Mouse (Mus musculus) heart, adult 2 months (tissue): ENCODE measurements around the gene Gm45208. TPM values are rescaled to one million over a fixed set of nuclear protein-coding genes. Genes with fewer than 3 reads are reported as not detected.
A peak's percentile ranks its signal among the peaks of the same experiment; 100 is the strongest.
"Not testable (repeated sequence)": the region's sequence is repeated elsewhere in the genome, so short reads cannot be mapped to it uniquely, and the experiment has no call there.

Source experiments
- DNase-seq, 2 experiments: peaks; one replicate each; pipeline ENCODE4 v3.0.0; 2021
- H3K27ac ChIP-seq: fragments of 200-600 bp; 2 replicates; pipeline ENCODE4 v1.8.1; 2022
- H3K27me3 ChIP-seq: fragments of 200-500 bp; 2 replicates; pipeline ENCODE4 v1.6.1; 2012; ENCODE audit warnings: mild to moderate bottlenecking, low read length, inconsistent platforms, mixed read lengths; ENCODE audit not compliant: control insufficient read depth, insufficient read depth
- H3K36me3 ChIP-seq: fragments of 200-500 bp; 2 replicates; pipeline ENCODE4 v1.6.1; 2012; ENCODE audit warnings: low read length, inconsistent platforms; ENCODE audit not compliant: control insufficient read depth, insufficient read depth
- H3K4me1 ChIP-seq: fragments of 200-500 bp; 2 replicates; pipeline ENCODE4 v1.6.1; 2011; ENCODE audit warnings: low read length; ENCODE audit not compliant: control insufficient read depth, insufficient read depth
- H3K4me3 ChIP-seq: fragments of 200-600 bp; 2 replicates; pipeline ENCODE4 v1.8.1; 2022
- H3K79me2 ChIP-seq: fragments of 200-500 bp; replicated peaks from 2 replicates; pipeline ENCODE4 v1.6.1; 2012; ENCODE audit warnings: mild to moderate bottlenecking, inconsistent platforms, low read length, moderate library complexity, mixed read lengths; ENCODE audit not compliant: control insufficient read depth, insufficient read depth
- H3K9ac ChIP-seq: fragments of 200-500 bp; 2 replicates; pipeline ENCODE4 v1.6.1; 2012; ENCODE audit warnings: low read depth, mild to moderate bottlenecking, control low read depth, inconsistent platforms, low read length, mixed read lengths
- CTCF ChIP-seq: fragments of 200-600 bp; IDR thresholded peaks from 2 replicates; pipeline ENCODE4 v1.8.1; 2022; ENCODE audit warnings: antibody characterized with exemption, mild to moderate bottlenecking, moderate library complexity
- EP300 ChIP-seq: fragments of 200-500 bp; IDR thresholded peaks from 2 replicates; pipeline ENCODE4 v1.6.1; 2011; ENCODE audit warnings: low read depth, low read length, control low read depth; ENCODE audit not compliant: insufficient read depth
- POLR2A ChIP-seq: fragments of 200-500 bp; IDR thresholded peaks from 2 replicates; pipeline ENCODE4 v1.6.1; 2011; ENCODE audit warnings: mild to moderate bottlenecking, low read depth, low read length, control low read depth; ENCODE audit not compliant: insufficient read depth
- WGBS: fragments of 180-500 bp; shearing (Covaris S2); methylation state at CpG from one replicate; pipeline ENCODE4 v1.1.7; 2018; 5-methylcytosine and 5-hydroxymethylcytosine counted together
- intact Hi-C: fragments of 180-260 bp; cut with DNase I; formaldehyde crosslinking; loops from one replicate; pipeline ENCODE4 v1.15.1; 2025
- polyA plus RNA-seq: library from polyadenylated mRNA; depleted of rRNA; stranded (reverse); fragments of >200 nt; gene quantifications from 2 replicates; pipeline ENCODE4 v1.2.3, GENCODE M21; 2012
- total RNA-seq, 2 experiments: library from RNA; stranded (reverse); gene quantifications; 2 replicates each; pipeline ENCODE4 v1.2.3; 2021

The Gm45208 gene
- total and polyA plus RNA-seq, 3 experiments, result 0.21 to 0.94 TPM; not detected in 1

DNA sequence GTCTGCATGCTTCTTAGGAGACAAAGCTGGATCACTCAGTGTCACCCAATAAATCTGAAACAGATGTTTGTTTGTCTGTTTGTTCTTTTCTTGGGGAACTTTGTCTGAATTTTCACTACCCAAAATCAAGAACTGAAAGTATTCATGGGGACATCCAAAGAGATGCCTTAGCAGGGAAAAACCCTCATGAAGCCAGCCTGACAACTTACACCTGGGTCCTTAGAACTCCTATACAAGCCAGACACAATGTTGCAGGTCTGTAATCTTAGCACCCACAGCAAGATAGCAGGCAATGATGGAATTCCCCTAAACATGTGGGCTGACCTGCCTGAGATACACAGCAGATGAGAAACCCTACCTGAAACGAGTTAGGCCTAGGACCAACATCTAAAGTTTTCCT is 22.9 kb downstream of the Gm45208 start:
- WGBS, result 52% methylated on average over 1 of the region's 1 CpGs

DNA sequence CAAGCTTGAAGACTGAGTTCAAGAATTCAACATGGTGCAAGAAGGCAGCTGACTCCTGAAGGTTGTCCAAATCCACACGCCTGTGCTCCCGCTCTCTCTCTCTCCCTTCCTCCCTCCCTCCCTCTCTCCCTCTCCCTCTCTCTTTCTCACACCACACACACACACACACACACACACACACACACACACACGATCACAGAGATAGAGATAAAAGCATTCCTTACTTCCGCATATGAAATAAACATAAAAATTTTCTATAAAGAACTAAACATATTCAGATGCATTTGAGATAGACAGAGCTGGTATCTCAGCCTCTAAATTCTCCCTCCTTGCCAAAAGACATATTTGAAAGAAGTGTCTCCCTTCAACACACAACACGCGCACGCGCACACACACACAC is 23.4 kb downstream of the Gm45208 start:
- Histone ChIP-seq H3K27ac (no peak overlapping the region), H3K9ac (no peak overlapping the region), H3K4me3 (no peak overlapping the region), H3K27me3 (no peaks in the 10 kb centered on the region), H3K36me3 (no peaks in the 10 kb centered on the region), H3K4me1 (no peaks in the 10 kb centered on the region), H3K79me2 (no peaks in the 10 kb centered on the region)
- DNase-seq, result no peak
- intact Hi-C loops, result no loop called here
- 84% methylated on average over 8 of the region's 8 CpGs for WGBS
- no peak for TF ChIP-seq EP300
- no peak for TF ChIP-seq POLR2A
- TF ChIP-seq CTCF, result no peak

More for the DNA sequence above, 22.9 kb downstream of the Gm45208 start:
- no peak for DNase-seq
- no peak overlapping the region for H3K9ac ChIP-seq
- H3K36me3 ChIP-seq, result no peaks in the 10 kb centered on the region
- H3K27me3 ChIP-seq, result no peaks in the 10 kb centered on the region
- intact Hi-C loops, result no loop called here
- TF ChIP-seq CTCF (no peak), POLR2A (no peak), EP300 (no peak)
- no peak overlapping the region for H3K4me3 ChIP-seq
- H3K27ac ChIP-seq, result no peak overlapping the region
- no peaks in the 10 kb centered on the region for H3K79me2 ChIP-seq
- no peaks in the 10 kb centered on the region for H3K4me1 ChIP-seq

DNA sequence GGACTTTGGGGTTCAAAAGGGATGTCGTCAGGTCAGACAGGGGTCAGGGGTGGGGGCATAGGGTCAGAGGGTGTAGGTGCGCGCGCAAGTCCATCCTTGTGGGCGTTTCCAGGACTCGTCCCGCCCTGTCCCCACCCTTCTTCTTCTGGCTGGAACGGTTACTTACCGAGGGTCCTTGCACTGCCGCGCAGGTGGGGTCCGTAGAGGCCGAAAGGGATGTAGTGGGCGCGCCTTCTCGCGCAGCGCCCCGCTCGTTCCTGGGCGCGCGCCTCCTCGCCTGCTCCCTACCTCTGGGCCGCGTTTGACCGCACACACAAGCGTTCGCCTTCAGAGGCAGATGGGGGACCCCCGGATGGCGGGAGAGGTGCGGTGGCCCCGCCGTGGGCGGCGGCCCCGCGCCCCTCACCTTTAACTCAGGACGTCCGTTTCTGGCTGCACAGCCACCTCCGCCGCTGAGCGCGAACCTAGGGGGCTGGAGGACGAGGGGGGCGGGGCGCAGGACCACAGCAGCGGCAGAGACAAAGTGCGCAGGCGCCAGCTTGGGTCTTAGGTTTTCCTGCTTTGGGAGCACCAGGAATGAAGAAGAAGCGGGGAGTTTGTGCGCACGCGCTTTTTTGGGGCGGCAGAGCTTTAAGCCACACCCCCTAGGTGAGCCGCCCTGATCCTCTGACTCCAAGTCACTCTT is 28.5 kb downstream of the Gm45208 start, which contains the start of gene Ccdc120:
Gene Ccdc120, minus strand, starts transcription at position 474 of the 685 bp plus-strand sequence.
- Histone ChIP-seq H3K36me3 (no peaks in the 10 kb centered on the region), H3K9ac (peak within 1 kb of the TSS; percentile 74), H3K27ac (no peak within 1 kb of the TSS), H3K27me3 (no peaks in the 10 kb centered on the region), H3K79me2 (no peaks in the 10 kb centered on the region), H3K4me1 (no peaks in the 10 kb centered on the region), H3K4me3 (peak within 1 kb of the TSS; percentile 53)
- 7% methylated on average over 55 of the region's 56 CpGs for WGBS
- peak; percentile 65 to 66 for DNase-seq
- intact Hi-C loops, result no loop called here
- TF ChIP-seq EP300 (no peak), CTCF (no peak), POLR2A (no peak)

DNA sequence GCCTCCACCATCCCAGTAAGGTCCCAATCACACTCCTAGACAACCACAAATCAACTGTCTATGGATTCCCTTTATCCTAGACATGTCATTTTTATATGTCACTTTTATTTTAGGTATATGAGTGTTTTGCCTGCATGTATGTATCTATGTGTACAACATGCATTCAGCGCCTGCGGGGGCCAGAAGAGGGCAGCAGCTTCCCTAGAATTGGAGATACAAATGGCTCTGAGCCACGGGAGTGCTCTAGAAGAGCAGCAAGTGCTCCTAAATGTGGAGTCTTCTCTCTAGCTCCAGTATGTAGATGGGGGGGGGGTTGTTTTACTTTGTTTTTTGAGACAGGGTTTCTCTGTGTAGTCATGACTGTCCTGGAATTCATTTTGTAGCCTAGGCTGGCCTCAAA is 31.6 kb downstream of the Gm45208 start:
- H3K4me1 ChIP-seq, H3K36me3 ChIP-seq, H3K79me2 ChIP-seq, H3K4me3 ChIP-seq, H3K27me3 ChIP-seq, H3K9ac ChIP-seq, H3K27ac ChIP-seq: not testable (repeated sequence)
- intact Hi-C loops, result loop anchor here (1.0 kb wide), 1 partner anchor 23 kb away; no protein-coding TSS in a partner anchor
- peak; percentile 49 for TF ChIP-seq CTCF
- 12% methylated on average over 3 of the region's 3 CpGs for WGBS
- DNase-seq, result peak in 1 of 2 experiments; percentile 26

DNA sequence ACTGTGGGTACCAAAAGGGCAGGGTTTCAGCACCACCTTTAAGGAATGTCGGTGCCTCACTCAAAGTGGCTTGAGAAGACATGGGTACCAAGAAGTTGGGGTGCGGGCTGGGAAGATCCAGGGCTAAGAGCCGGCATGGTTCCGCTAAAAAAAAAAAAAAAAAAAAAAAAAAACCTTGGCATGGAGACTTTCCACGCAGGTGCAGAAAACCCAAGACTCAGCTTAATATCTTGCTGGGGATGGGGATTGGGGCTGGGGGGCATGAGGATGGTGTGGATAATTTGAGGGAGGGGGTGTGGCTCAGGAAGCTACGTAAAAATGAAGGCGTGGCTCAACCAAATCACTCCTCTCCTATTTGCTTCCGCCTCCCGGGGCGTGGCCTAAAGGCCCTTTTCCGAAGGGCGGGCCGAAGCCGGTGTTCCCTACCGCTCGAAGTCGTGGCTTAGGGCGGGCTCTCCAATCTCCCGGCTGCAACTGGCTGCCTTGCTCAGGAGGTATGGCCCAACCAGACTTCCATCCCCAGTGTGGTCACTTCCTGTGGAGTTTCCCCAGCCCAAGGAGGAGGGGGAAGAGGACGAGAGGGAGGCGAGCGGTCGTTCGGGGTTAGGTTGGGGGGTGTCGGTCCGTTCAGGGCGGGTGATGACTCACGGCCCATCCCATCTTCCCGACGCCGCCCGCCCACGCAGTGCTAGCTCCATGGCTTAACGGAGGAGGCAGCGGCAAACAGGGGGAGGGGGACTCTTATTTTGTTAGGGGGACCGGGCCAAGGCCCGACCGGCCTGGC is 40.3 kb downstream of the Gm45208 start, which contains the start of gene Tfe3:
Gene Tfe3, plus strand, starts transcription at position 424 of the 784 bp plus-strand sequence.
- H3K79me2 ChIP-seq, result no peaks in the 10 kb centered on the region
- H3K4me1 ChIP-seq, result peaks cover 1% of the 10 kb centered on the region
- WGBS, result 24% methylated on average over 38 of the region's 38 CpGs
- peaks cover 5% of the 10 kb centered on the region for H3K36me3 ChIP-seq
- intact Hi-C loops, result no loop called here
- H3K27ac ChIP-seq, result peak within 1 kb of the TSS; percentile 88
- TF ChIP-seq EP300 (no peak), POLR2A (peak; percentile 81)
- peak within 1 kb of the TSS; percentile 92 for H3K9ac ChIP-seq
- peak; percentile 87 to 95 for DNase-seq
- H3K27me3 ChIP-seq, result no peaks in the 10 kb centered on the region
- peak within 1 kb of the TSS; percentile 63 for H3K4me3 ChIP-seq

DNA sequence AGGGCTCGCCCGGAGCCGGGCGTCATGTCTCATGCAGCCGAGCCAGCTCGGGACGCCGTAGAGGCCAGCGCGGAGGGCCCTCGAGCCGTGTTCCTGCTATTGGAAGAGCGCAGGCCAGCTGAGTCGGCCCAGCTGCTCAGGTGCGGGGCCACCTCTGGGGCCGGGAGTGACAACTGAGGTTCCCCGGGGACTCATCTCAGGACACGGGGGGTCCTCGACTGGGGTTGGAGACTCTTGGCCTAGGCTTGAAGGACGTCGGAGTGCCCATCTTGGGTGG is 40.8 kb downstream of the Gm45208 start:
- intact Hi-C loops, result no loop called here
- Histone ChIP-seq H3K4me1 (peaks cover 1% of the 10 kb centered on the region), H3K27ac (peak overlapping the region; percentile 88), H3K9ac (peak overlapping the region; percentile 92), H3K27me3 (no peaks in the 10 kb centered on the region), H3K79me2 (no peaks in the 10 kb centered on the region), H3K4me3 (peak overlapping the region; percentile 63), H3K36me3 (peaks cover 5% of the 10 kb centered on the region)
- TF ChIP-seq EP300, result no peak
- TF ChIP-seq POLR2A, result no peak
- TF ChIP-seq CTCF, result no peak
- WGBS, result 15% methylated on average over 21 of the region's 21 CpGs
- no peak for DNase-seq
